ENCODE assay signal across 16 mouse cellular contexts in the genomic region with DNA sequence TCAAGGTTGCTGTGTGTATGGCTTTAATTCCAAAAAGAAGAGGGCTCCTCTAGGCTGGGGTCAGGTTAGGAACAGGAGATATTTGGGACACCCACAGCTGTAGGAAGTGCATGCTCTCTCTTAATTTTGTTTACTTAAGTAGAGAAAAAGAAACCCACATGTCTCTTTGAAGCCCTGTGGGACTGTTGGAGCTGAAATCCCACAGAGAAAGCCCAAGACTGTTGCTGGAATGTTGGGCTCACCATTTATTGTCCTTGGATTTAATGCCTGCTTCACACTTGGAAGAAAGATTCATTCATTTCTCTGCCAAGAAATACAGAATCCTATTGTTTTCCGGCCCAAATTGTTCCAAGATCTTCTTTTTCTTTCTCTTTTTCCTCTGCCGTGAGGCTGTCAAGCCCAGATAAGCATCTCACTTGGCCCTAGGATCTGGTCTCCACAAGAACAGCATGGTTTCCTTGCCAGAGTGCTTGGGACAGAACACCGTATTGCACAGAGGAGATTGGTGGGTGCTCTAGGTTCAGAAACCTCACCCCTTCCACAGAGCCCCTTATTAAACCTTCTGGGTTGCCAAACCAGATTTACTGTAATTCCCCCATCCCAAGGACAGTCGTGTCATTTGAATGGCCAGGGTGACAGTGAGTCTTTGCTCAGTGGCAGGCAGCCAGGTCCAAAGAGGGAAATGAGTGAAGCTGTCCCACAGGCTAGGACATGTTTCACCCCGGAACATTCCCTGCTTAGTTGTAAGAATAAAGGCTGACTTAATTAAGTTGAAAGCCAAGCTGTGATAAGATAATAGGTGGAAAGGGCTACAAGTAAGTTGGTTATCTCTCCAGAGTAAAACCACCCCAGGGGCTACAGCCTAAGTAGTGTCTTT. TPM values are rescaled to one million over a fixed set of nuclear protein-coding genes. Genes with fewer than 3 reads are reported as not detected.
DNase-seq lines count a peak whose midpoint lies in the region; ATAC-seq lines count a peak whose summit lies in the region.
"Had no signal": no experiment of that assay in that cellular context is flagged by ENCODE, and none has a peak within 500 bp of the region (broad histone marks: within the 10 kb centered on the region; RNA-seq: fewer than 3 reads in every experiment).

No protein-coding gene starts in this region.

- no peak overlapping the region for H3K27ac ChIP-seq in heart, embryonic 11.5 days (ENCODE audit: low read depth, low read length)
- H3K27ac ChIP-seq in midbrain, embryonic 11.5 days (ENCODE audit: low read depth, low read length), result no peak overlapping the region
- no peak overlapping the region for H3K27ac ChIP-seq in midbrain, embryonic 16.5 days (ENCODE audit: low read length)
- H3K27ac ChIP-seq in embryonic facial prominence, embryonic 15.5 days (replicated peaks), result peak overlapping the region; percentile 36
- H3K27ac ChIP-seq in stomach, embryonic 16.5 days (ENCODE audit: low read length), result peak overlapping the region; percentile 57
- H3K27ac ChIP-seq: midbrain, embryonic 15.5 days had no signal

- no peak overlapping the region for H3K4me2 ChIP-seq in heart, embryonic 11.5 days
- H3K4me2 ChIP-seq in midbrain, embryonic 11.5 days, result no peak overlapping the region
- H3K4me2 ChIP-seq in midbrain, embryonic 16.5 days (ENCODE audit: low read length), result no peak overlapping the region
- no peak overlapping the region for H3K4me2 ChIP-seq in embryonic facial prominence, embryonic 15.5 days (replicated peaks)
- H3K4me2 ChIP-seq in stomach, embryonic 16.5 days (ENCODE audit: low read depth, low read length), result no peak overlapping the region; the same call in 1 of the 2 replicates
- H3K4me2 ChIP-seq: midbrain, embryonic 15.5 days had no signal

- H3K27me3 ChIP-seq in heart, embryonic 11.5 days (ENCODE audit: control insufficient read depth, insufficient read depth, low read length), result no peaks in the 10 kb centered on the region
- no peaks in the 10 kb centered on the region for H3K27me3 ChIP-seq in midbrain, embryonic 11.5 days (ENCODE audit: control insufficient read depth, insufficient read depth, low read length)
- H3K27me3 ChIP-seq in midbrain, embryonic 16.5 days (ENCODE audit: control insufficient read depth, insufficient read depth, low read depth, low read length), result no peaks in the 10 kb centered on the region
- H3K27me3 ChIP-seq in embryonic facial prominence, embryonic 15.5 days, result no peaks in the 10 kb centered on the region
- no peaks in the 10 kb centered on the region for H3K27me3 ChIP-seq in stomach, embryonic 16.5 days (ENCODE audit: control insufficient read depth, insufficient read depth, low read length)
- H3K27me3 ChIP-seq: midbrain, embryonic 15.5 days had no signal

- no peak overlapping the region for H3K4me3 ChIP-seq in heart, embryonic 11.5 days (ENCODE audit: low read depth, low read length)
- no peak overlapping the region for H3K4me3 ChIP-seq in midbrain, embryonic 11.5 days (ENCODE audit: low read depth, low read length)
- H3K4me3 ChIP-seq in midbrain, embryonic 16.5 days (ENCODE audit: low read depth, low read length), result no peak overlapping the region
- H3K4me3 ChIP-seq in embryonic facial prominence, embryonic 15.5 days (replicated peaks), result no peak overlapping the region
- no peak overlapping the region for H3K4me3 ChIP-seq in stomach, embryonic 16.5 days (replicated peaks; ENCODE audit: low read length)
- H3K4me3 ChIP-seq: erythroblast, embryonic 14.5 days; midbrain, embryonic 15.5 days had no signal

- H3K9ac ChIP-seq in heart, embryonic 11.5 days (ENCODE audit: low read depth, low read length), result no peak overlapping the region
- no peak overlapping the region for H3K9ac ChIP-seq in midbrain, embryonic 11.5 days (ENCODE audit: low read length)
- H3K9ac ChIP-seq in midbrain, embryonic 16.5 days (ENCODE audit: low read depth, low read length), result no peak overlapping the region
- H3K9ac ChIP-seq in embryonic facial prominence, embryonic 15.5 days, result no peak overlapping the region
- no peak overlapping the region for H3K9ac ChIP-seq in stomach, embryonic 16.5 days (ENCODE audit: low read length)
- H3K9ac ChIP-seq: midbrain, embryonic 15.5 days had no signal

- H3K36me3 ChIP-seq in heart, embryonic 11.5 days (ENCODE audit: control insufficient read depth, insufficient read depth, low read length), result no peaks in the 10 kb centered on the region
- H3K36me3 ChIP-seq in midbrain, embryonic 11.5 days (ENCODE audit: control insufficient read depth, insufficient read depth, low read length), result no peaks in the 10 kb centered on the region
- H3K36me3 ChIP-seq in midbrain, embryonic 16.5 days (ENCODE audit: control insufficient read depth, insufficient read depth, low read length), result no peaks in the 10 kb centered on the region
- no peaks in the 10 kb centered on the region for H3K36me3 ChIP-seq in embryonic facial prominence, embryonic 15.5 days
- H3K36me3 ChIP-seq in stomach, embryonic 16.5 days (ENCODE audit: control insufficient read depth, insufficient read depth, low read length), result no peaks in the 10 kb centered on the region
- H3K36me3 ChIP-seq: midbrain, embryonic 15.5 days had no signal

- H3K9me3 ChIP-seq in heart, embryonic 11.5 days (replicated peaks; ENCODE audit: control insufficient read depth, low read length), result no peaks in the 10 kb centered on the region
- H3K9me3 ChIP-seq in midbrain, embryonic 11.5 days (ENCODE audit: control insufficient read depth, low read length), result no peaks in the 10 kb centered on the region
- H3K9me3 ChIP-seq in midbrain, embryonic 16.5 days (replicated peaks; ENCODE audit: control insufficient read depth, low read length, poor library complexity, severe bottlenecking), result no peaks in the 10 kb centered on the region
- H3K9me3 ChIP-seq in embryonic facial prominence, embryonic 15.5 days (replicated peaks), result no peaks in the 10 kb centered on the region
- no peaks in the 10 kb centered on the region for H3K9me3 ChIP-seq in stomach, embryonic 16.5 days (replicated peaks; ENCODE audit: control insufficient read depth, low read length)
- H3K9me3 ChIP-seq: midbrain, embryonic 15.5 days had no signal

- WGBS in heart, embryonic 11.5 days (ENCODE audit: insufficient replicate concordance), result 29% methylated on average over 5 of the region's 5 CpGs
- WGBS in midbrain, embryonic 11.5 days, result 57% methylated on average over 5 of the region's 5 CpGs
- 35% methylated on average over 5 of the region's 5 CpGs for WGBS in midbrain, embryonic 16.5 days
- 21% methylated on average over 5 of the region's 5 CpGs for WGBS in embryonic facial prominence, embryonic 15.5 days
- 39% methylated on average over 5 of the region's 5 CpGs for WGBS in stomach, embryonic 16.5 days

- peaks cover 14% of the 10 kb centered on the region for H3K4me1 ChIP-seq in heart, embryonic 11.5 days (ENCODE audit: control insufficient read depth, insufficient read depth, low read length)
- no peaks in the 10 kb centered on the region for H3K4me1 ChIP-seq in midbrain, embryonic 11.5 days (ENCODE audit: control insufficient read depth, insufficient read depth, low read length)
- no peaks in the 10 kb centered on the region; the same call in 1 of the 2 replicates for H3K4me1 ChIP-seq in midbrain, embryonic 16.5 days (ENCODE audit: control insufficient read depth, insufficient read depth, low read length)
- peaks cover 15% of the 10 kb centered on the region for H3K4me1 ChIP-seq in embryonic facial prominence, embryonic 15.5 days
- H3K4me1 ChIP-seq in stomach, embryonic 16.5 days (ENCODE audit: control insufficient read depth, insufficient read depth, low read length), result peaks cover 21% of the 10 kb centered on the region
- H3K4me1 ChIP-seq: midbrain, embryonic 15.5 days had no signal

- no peak for ATAC-seq in heart, embryonic 11.5 days (replicated peaks; ENCODE audit: insufficient number of reproducible peaks, low FRiP score, low TSS enrichment)
- ATAC-seq in midbrain, embryonic 11.5 days (ENCODE audit: low FRiP score), result no peak
- no peak for ATAC-seq in midbrain, embryonic 16.5 days
- 0 out of 2 replicates have a peak, but pooled peaks have one; percentile 25 for ATAC-seq in embryonic facial prominence, embryonic 15.5 days (ENCODE audit: insufficient number of reproducible peaks, low FRiP score, low TSS enrichment, low read depth)
- ATAC-seq in stomach, embryonic 16.5 days (ENCODE audit: insufficient read depth, low FRiP score), result no peak
- ATAC-seq: midbrain, embryonic 15.5 days had no signal

- peak; percentile 75 to 77 for DNase-seq in heart, adult 18-20 months
- DNase-seq in midbrain, embryonic 11.5 days (ENCODE audit: low spot score, missing footprints), result peak; percentile 79
- no peak for DNase-seq in spleen, postnatal 36 days (ENCODE audit: low spot score in 2 of 2)
- DNase-seq in left cerebral cortex, adult 18-20 months (ENCODE audit: low spot score in 2 of 2), result no peak
- DNase-seq: cerebellum, postnatal 14 days; kidney, adult 8-10 months; lung, adult 2 months; thymus, postnatal 14 days had no signal

RNA-seq across cellular contexts. Expression of gene Adgrf1, which starts 18.6 kb away (rescaled TPM):
- total RNA-seq in heart, adult 18-20 months (2021), result not detected
- not detected in 2 replicates for polyA plus RNA-seq in heart, embryonic 11.5 days (2014; fragmentation: Nextera tagmentation; extraction: Ambion mirVana)
- polyA plus RNA-seq in midbrain, embryonic 11.5 days (2014; fragmentation: Nextera tagmentation; extraction: Ambion mirVana), result not detected in 2 replicates
- polyA plus RNA-seq in midbrain, embryonic 16.5 days (2015; fragmentation: Nextera tagmentation; extraction: Ambion mirVana), result not detected in 2 replicates
- polyA plus RNA-seq in embryonic facial prominence, embryonic 15.5 days (2015; fragmentation: Nextera tagmentation; extraction: Ambion mirVana), result 0.04 TPM in 2 replicates
- 0.05 and 0.14 TPM in 2 replicates for polyA plus RNA-seq in stomach, embryonic 16.5 days (2015; fragmentation: Nextera tagmentation; extraction: Ambion mirVana)
- total RNA-seq in left cerebral cortex, adult 18-20 months (2021), result not detected
- total RNA-seq: gastrocnemius, postnatal 4 days had no signal
- polyA plus RNA-seq: erythroblast, embryonic 14.5 days; limb, embryonic 11.5 days; lung, adult 2 months; midbrain, embryonic 15.5 days had no signal

Comparison
In these comparisons a context has a peak if more than half of its experiments do, and no peak if none do; other contexts are left out.
1. DNase-seq: peak in heart, adult 18-20 months (2 of 2) and midbrain, embryonic 11.5 days (single experiment); none in spleen, postnatal 36 days (0 of 2) and left cerebral cortex, adult 18-20 months (0 of 2).
2. H3K27ac ChIP-seq: peak in embryonic facial prominence, embryonic 15.5 days (single experiment) and stomach, embryonic 16.5 days (single experiment); none in heart, embryonic 11.5 days (single experiment), midbrain, embryonic 11.5 days (single experiment) and midbrain, embryonic 16.5 days (single experiment).